Mouse (Mus musculus): ENCODE results near the gene Tcf7. TPM values are rescaled to one million over a fixed set of nuclear protein-coding genes. Genes with fewer than 3 reads are reported as not detected.

The Tcf7 gene
- polyA plus RNA-seq (2012; rRNA removed), result 1.3 and 1.6 TPM in 2 replicates
- polyA plus RNA-seq (2014; fragmentation: Nextera tagmentation; extraction: Ambion mirVana), result 1.8 and 2.0 TPM in 2 replicates

DNA sequence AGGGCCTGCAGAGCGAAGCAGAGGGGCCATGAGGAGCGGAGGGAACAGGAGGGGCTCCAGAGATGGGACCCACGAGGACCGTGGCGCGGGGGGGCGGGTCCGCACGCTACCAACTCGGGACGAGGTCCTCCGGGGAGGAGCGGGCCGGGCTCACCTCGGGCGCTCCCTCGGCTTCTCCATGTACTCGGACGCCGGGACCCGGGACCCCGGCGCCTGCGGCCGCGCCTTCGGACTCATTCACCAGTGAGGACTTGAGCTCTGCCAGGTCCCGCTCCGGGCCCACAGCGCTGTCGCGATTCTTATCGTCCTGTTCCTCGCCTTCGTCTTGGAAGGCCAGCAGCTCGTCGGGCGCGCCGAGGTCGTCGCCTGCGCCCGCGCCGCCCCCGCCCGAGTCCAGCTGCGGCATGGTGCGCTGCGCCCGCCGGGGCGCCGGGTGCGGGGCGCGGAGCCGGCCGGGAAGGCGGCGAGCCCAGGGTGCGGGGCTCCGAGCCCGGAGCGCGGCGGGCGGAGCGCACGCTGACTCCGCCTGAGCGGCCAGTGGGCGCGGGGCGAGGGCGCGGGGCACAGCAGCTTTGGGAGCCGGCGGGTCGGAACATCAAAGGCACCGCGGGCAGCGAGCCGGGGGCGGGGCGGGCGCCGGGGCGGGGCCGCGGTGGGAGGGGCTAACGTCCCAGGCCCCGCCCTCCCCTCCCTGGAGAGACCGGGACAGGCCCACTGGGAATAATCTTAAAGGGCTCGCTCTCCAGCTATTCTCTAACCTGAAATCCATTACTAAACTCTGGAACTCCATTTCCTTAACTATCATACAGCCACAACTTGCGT is at the start of gene Tcf7:
Tcf7 (minus strand) TSS at position 241 of the 822 bp plus-strand sequence.
- H3K27ac ChIP-seq, result no peak within 1 kb of the TSS
- no peaks in the 10 kb centered on the region for H3K9me3 ChIP-seq (ENCODE audit: control insufficient read depth, low read length)
- H3K4me3 ChIP-seq (ENCODE audit: insufficient read depth in 1 of 2, low read depth in 2 of 2, low read length in 2 of 2), result peak within 1 kb of the TSS; percentile 31 to 57
- peak within 1 kb of the TSS; percentile 65 for H3K4me2 ChIP-seq (ENCODE audit: low read depth)
- ATAC-seq (ENCODE audit: insufficient read depth), result peak; percentile 73
- TF ChIP-seq EP300 (IDR thresholded peaks at IDR 0.05; ENCODE audit: low read depth) (no peak), CTCF (IDR thresholded peaks at IDR 0.05; ENCODE audit: low read depth) (no peak)
- no peak within 1 kb of the TSS for H3K9ac ChIP-seq (replicated peaks)
- H3K27me3 ChIP-seq (ENCODE audit: control insufficient read depth, insufficient read depth, low read length), result peaks cover 42% of the 10 kb centered on the region
- H3K4me1 ChIP-seq (replicated peaks; ENCODE audit: control insufficient read depth in 2 of 2, insufficient read depth in 2 of 2, low read length in 1 of 2), result peaks cover 0 to 5% of the 10 kb centered on the region in 2 experiments; a peak in 2 of 4 replicates
- 1% methylated on average over 83 of the region's 97 CpGs for WGBS (ENCODE audit: insufficient replicate concordance)
- no peaks in the 10 kb centered on the region for H3K36me3 ChIP-seq (replicated peaks; ENCODE audit: control insufficient read depth, insufficient read depth, low read depth)
- peak; percentile 7 to 12 (median 11) for DNase-seq (ENCODE audit: low read depth in 3 of 3, low spot score in 3 of 3)

- no peak for ATAC-seq (ENCODE audit: insufficient read depth)
- H3K27ac ChIP-seq, result no peak overlapping the region
Measured at GRCm38 (mm10) chr11:52327313-52327712, 44.5 kb upstream of the Tcf7 start.

GRCm38 (mm10) chr11:52324442-52325367 is 41.9 kb upstream of the Tcf7 start:
- ATAC-seq (ENCODE audit: insufficient read depth) (no peak), DNase-seq (ENCODE audit: low read depth in 3 of 3, low spot score in 3 of 3) (no peak)
- WGBS (ENCODE audit: insufficient replicate concordance), result 62% methylated on average over 23 of the region's 23 CpGs
- TF ChIP-seq CTCF (IDR thresholded peaks at IDR 0.05; ENCODE audit: low read depth) (no peak), EP300 (IDR thresholded peaks at IDR 0.05; ENCODE audit: low read depth) (no peak)
- Histone ChIP-seq H3K4me3 (ENCODE audit: insufficient read depth in 1 of 2, low read depth in 2 of 2, low read length in 2 of 2) (no peak overlapping the region), H3K27me3 (ENCODE audit: control insufficient read depth, insufficient read depth, low read length) (no peaks in the 10 kb centered on the region), H3K4me1 (replicated peaks; ENCODE audit: control insufficient read depth in 2 of 2, insufficient read depth in 2 of 2, low read length in 1 of 2) (no peaks in the 10 kb centered on the region), H3K9me3 (ENCODE audit: control insufficient read depth, low read length) (no peaks in the 10 kb centered on the region), H3K27ac (no peak overlapping the region), H3K9ac (replicated peaks) (no peak overlapping the region), H3K36me3 (replicated peaks; ENCODE audit: control insufficient read depth, insufficient read depth, low read depth) (no peaks in the 10 kb centered on the region), H3K4me2 (ENCODE audit: low read depth) (no peak overlapping the region)

More at GRCm38 (mm10) chr11:52327313-52327712, 44.5 kb upstream of the Tcf7 start:
- Histone ChIP-seq H3K27me3 (ENCODE audit: control insufficient read depth, insufficient read depth, low read length) (no peaks in the 10 kb centered on the region), H3K4me2 (ENCODE audit: low read depth) (no peak overlapping the region), H3K9me3 (ENCODE audit: control insufficient read depth, low read length) (no peaks in the 10 kb centered on the region), H3K4me1 (replicated peaks; ENCODE audit: control insufficient read depth in 2 of 2, insufficient read depth in 2 of 2, low read length in 1 of 2) (no peaks in the 10 kb centered on the region), H3K4me3 (ENCODE audit: insufficient read depth in 1 of 2, low read depth in 2 of 2, low read length in 2 of 2) (no peak overlapping the region), H3K9ac (replicated peaks) (no peak overlapping the region), H3K36me3 (replicated peaks; ENCODE audit: control insufficient read depth, insufficient read depth, low read depth) (no peaks in the 10 kb centered on the region)
- TF ChIP-seq EP300 (IDR thresholded peaks at IDR 0.05; ENCODE audit: low read depth), result no peak
- no peak for TF ChIP-seq CTCF (IDR thresholded peaks at IDR 0.05; ENCODE audit: low read depth)
- DNase-seq (ENCODE audit: low read depth in 3 of 3, low spot score in 3 of 3), result no peak
- 38% methylated on average over 3 of the region's 3 CpGs for WGBS (ENCODE audit: insufficient replicate concordance)

DNA sequence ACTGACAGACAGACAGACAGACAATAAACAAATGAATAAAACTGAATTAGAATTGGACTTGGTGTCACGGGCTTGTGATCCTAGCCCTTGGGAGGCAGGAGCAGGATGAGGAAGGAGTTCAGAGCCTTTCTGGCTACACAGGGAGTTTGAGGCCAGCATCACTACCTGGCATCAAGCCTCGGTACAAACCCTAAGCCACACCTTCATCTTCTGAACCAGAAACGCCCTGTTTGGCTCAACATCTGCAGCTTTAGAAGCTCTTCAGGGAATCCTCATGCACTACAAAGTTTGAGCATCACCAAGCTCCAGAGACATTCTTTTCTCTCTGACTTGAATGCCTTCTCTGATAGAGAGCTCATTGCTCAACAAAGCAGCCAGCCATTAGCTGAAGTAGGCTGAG is 38.7 kb upstream of the Tcf7 start:
- Histone ChIP-seq H3K36me3 (replicated peaks; ENCODE audit: control insufficient read depth, insufficient read depth, low read depth) (no peaks in the 10 kb centered on the region), H3K4me3 (ENCODE audit: insufficient read depth in 1 of 2, low read depth in 2 of 2, low read length in 2 of 2) (no peak overlapping the region), H3K4me1 (replicated peaks; ENCODE audit: control insufficient read depth in 2 of 2, insufficient read depth in 2 of 2, low read length in 1 of 2) (no peaks in the 10 kb centered on the region), H3K4me2 (ENCODE audit: low read depth) (no peak overlapping the region), H3K9me3 (ENCODE audit: control insufficient read depth, low read length) (no peaks in the 10 kb centered on the region), H3K9ac (replicated peaks) (no peak overlapping the region), H3K27ac (no peak overlapping the region), H3K27me3 (ENCODE audit: control insufficient read depth, insufficient read depth, low read length) (no peaks in the 10 kb centered on the region)
- TF ChIP-seq EP300 (IDR thresholded peaks at IDR 0.05; ENCODE audit: low read depth), result no peak
- TF ChIP-seq CTCF (IDR thresholded peaks at IDR 0.05; ENCODE audit: low read depth), result no peak
- 37% methylated on average over 3 of the region's 3 CpGs for whole genome bisulfite sequencing (ENCODE audit: insufficient replicate concordance)
- ATAC-seq (ENCODE audit: insufficient read depth) (no peak), DNase-seq (ENCODE audit: low read depth in 3 of 3, low spot score in 3 of 3) (no peak)

Measured in liver, embryonic 14.5 days (tissue).